Mouse (Mus musculus): ENCODE measurements around the gene Whamm.

Whamm gene

DNA sequence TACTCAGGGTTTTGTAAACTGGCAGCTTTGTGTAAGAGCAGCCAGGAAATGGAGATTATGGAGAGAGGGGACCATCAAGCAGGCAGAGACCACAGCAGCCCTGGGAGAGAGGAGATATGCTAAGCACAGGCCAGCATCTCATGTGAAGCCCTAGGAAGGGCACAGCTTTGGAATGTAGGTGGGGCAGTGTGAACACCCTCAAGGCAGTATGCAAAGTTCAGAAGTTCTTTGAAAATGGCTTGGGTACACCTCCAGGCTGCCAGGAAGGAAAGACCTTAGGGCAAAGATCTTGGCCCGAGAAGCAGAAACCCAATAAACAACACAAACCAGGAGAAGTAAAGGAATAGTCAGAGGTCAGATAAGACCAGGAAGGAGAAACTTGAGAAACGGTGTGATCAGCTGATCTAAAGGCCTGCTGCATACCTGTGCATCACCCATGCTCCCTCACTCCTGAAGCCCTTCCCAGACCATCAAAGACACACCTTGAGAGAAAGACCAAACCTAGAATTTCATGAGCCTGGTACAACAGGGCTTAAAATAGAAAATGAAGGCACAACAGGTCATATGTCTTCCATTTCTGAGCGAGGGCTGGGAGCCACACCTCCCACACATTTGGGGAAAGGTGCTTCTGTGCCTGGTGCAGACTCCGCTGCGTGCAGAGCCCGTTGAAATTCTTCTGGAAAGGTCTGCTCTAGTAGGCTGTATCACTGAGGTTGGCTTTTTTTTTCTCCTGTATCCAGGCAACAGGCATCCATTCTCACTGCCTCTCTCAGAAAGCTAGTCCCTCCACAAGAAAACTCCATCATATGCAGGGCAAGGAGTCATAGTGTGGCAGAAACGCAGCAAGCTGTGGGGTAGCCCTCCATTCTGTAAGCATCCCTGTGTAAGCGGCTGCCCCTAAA is 28.6 kb downstream of the Whamm start:
- DNase-seq = no peak

DNA sequence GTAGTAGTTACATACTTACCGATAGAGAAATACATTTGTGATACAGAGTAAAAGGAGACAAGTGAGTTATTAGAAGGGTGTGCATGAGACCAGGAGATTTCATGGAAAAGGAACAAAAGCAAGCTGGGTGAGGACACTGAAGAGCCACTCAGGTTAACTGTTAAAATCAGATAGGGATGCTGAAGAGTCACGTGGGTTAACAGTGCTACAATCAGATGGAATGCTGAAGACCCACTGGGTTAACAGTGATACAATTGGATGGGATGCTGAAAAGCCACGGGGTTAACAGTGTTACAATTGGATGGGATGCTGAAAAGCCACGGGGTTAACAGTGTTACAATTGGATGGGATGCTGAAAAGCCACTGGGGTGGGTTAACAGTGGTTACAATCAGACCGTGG is 33.9 kb downstream of the Whamm start:
- DNase-seq = no peak

DNA sequence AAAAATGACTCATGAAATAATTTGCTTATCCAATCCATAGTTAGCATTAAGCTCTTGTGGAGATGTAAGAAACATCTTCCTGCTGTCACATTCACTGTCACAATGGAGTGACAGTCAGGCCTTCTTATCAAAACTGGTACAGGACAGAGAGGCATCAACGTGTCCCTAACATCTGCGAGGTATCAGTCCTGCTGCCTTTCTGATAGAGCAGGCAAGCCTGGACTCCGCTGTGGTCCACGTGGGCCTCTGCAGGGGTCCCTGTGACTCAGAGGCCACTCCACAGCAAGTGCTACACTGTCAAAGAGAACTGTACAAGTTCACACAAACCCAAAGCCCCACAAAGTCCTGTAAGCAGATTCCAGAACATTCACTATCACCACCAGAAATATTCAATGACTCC is 34.4 kb downstream of the Whamm start:
- DNase-seq = no peak

- DNase-seq = peak; percentile 50 to 54
Measured at GRCm38 (mm10) chr7:81606452-81606851, 35.4 kb downstream of the Whamm start.

DNA sequence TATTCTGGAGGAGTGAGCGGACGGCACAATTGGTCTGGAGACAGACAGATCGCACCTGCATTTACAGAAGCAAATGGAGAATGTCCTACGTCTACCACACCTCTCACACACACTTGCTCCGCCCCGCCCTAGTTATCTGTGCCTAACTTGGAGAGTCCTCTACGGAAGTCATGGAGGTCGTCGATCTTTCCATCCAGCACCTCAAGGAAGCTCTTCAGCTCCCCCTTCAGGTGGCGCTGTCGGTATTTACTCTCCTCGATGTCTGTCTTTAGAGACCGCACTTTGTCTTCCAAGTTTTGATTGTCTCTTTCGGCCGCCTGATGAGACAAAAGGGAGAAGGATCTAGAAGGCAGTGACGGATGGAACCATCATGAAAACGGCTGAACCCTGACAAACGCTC is 39.1 kb downstream of the Whamm start:
- peak; percentile 47 to 57 for DNase-seq

GRCm38 (mm10) chr7:81612856-81613635 is 42.0 kb downstream of the Whamm start:
- DNase-seq = peak; percentile 47 to 50

DNA sequence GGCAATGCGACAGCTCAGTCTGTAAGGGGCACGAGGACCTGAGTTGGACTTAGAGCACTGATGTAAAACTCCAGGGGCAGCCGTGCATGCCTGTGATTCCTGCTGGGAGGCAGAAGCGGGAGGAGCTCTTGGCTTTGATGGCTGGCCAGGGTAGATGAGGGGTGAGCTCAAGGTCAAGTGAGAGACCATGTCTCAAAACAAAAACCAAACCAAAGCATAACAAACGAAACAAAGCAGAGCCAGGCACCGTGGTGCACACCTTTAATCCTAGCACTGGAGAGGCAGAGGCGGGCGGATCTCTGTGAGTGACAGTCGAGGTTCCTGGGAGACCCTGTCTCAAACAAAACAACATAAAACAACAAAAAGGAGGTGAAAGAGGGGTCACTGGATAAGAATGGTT is 44.0 kb downstream of the Whamm start:
- no peak for DNase-seq

DNA sequence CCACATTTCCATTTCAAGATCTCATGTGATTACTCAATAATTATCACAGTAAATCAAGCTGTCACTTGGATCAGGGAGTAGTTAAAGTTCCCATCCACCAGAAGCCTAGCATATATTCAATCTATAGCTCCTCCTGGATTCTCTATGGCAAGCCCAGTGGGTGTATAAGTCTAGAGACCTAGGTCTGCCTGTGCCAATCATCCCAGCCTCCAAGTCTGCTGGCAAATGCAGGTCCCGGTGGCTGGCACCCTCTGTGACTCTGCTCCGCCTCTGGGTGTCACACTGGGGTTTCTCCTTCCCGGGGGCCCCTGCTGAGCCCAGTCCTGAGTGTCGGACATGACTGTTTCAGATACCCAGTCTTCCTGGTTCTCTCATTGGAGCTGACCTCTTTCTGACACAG is 51.7 kb downstream of the Whamm start:
- DNase-seq = no peak

GRCm38 (mm10) chr7:81623767-81624166 is 52.7 kb downstream of the Whamm start:
- no peak for DNase-seq

GRCm38 (mm10) chr7:81626460-81626859 is 55.4 kb downstream of the Whamm start:
- peak in 1 of 2 experiments; percentile 60 for DNase-seq

- DNase-seq = no peak
Measured at GRCm38 (mm10) chr7:81631261-81631660, 60.2 kb downstream of the Whamm start.

DNA sequence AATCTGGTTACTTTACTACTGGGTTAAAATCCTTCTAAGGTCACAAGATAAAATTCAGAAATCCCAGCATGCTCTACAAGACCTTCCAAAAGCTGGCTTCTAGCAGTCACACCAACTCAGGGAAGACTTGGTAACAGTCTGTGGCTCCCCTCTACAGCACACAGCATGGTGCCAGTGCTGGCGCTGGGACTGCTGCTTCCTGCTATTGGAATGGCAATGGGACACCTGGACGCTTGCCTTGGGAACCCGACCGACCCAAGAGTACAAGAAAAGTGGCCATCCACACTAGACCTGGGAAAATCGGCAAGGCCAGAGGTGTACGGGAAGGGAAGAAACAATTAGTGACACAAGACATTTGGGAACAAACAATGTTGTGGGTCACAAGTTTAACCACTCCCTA is 61.5 kb downstream of the Whamm start:
- DNase-seq = peak; percentile 60 to 76

- peak; percentile 60 to 66 for DNase-seq
Measured at GRCm38 (mm10) chr7:81641101-81641500, 70.0 kb downstream of the Whamm start.

DNA sequence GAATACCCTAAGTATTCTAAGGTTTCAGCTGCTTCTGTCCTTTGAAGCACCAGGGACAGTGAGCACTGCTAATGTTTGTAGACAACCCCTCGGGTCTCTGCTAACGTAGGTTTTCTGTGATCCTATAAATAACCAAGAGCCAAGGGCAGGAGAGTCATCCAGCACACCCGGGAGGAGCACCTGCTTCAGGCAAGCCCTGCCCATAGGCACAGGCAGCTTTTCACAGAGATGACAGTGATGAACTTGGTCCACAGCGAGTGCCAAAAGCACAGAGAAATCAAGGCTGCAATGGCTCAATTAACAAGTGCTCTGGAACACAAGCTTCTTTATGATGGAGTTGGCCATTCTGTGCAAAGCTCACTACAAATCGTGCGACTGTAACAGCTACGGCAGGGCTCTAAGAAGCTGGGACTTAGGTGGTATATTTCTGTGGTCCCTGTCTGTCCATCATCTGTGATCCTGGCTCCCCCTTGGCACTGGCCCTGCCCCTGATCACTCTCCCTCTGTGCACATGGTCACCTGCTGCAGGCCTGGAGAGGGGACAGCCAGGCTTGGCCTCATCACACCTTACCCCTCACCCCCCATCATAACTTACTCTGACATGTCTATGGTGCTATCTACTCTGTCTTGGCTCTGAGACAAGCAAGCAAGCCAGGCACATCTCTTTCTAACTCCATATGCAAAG is 73.6 kb downstream of the Whamm start:
- peak; percentile 78 to 85 for DNase-seq

All from cerebellum, postnatal 14 days (tissue).